Mouse (Mus musculus) stomach, embryonic 16.5 days (tissue): ENCODE data around the gene Dock11. TPM values are rescaled to one million over a fixed set of nuclear protein-coding genes. Genes with fewer than 3 reads are reported as not detected.

Source experiments
- ATAC-seq: fragments of 200-750 bp; cut with Nextera tagmentation; 2 replicates; pipeline ENCODE4 v1.8.0; 2017; ENCODE audit warnings: moderate number of reproducible peaks, moderate TSS enrichment; ENCODE audit not compliant: insufficient read depth, low FRiP score
- H3K27ac ChIP-seq: fragments of 300-500 bp; sonication (generic); 2 replicates; pipeline ENCODE4 v1.5.1; 2014; ENCODE audit warnings: low read length
- H3K27me3 ChIP-seq: fragments of 300-500 bp; sonication (generic); 2 replicates; pipeline ENCODE4 v1.6.1; 2014; ENCODE audit warnings: low read length, control low read depth, mixed read lengths; ENCODE audit not compliant: control insufficient read depth, insufficient read depth
- H3K36me3 ChIP-seq: fragments of 300-500 bp; sonication (generic); 2 replicates; pipeline ENCODE4 v1.6.1; 2014; ENCODE audit warnings: low read length; ENCODE audit not compliant: control insufficient read depth, insufficient read depth
- H3K4me1 ChIP-seq: fragments of 300-500 bp; sonication (generic); 2 replicates; pipeline ENCODE4 v1.6.1; 2014; ENCODE audit warnings: low read length, control low read depth, mixed read lengths; ENCODE audit not compliant: control insufficient read depth, insufficient read depth
- H3K4me2 ChIP-seq: fragments of 300-500 bp; sonication (generic); 2 replicates; pipeline ENCODE4 v1.6.1; 2014; ENCODE audit warnings: low read depth, low read length, mixed read lengths
- H3K4me3 ChIP-seq: fragments of 300-500 bp; sonication (generic); replicated peaks from 2 replicates; pipeline ENCODE4 v1.5.1; 2014; ENCODE audit warnings: mild to moderate bottlenecking, low read length
- H3K9ac ChIP-seq: fragments of 300-500 bp; sonication (generic); 2 replicates; pipeline ENCODE4 v1.6.1; 2014; ENCODE audit warnings: low read length
- H3K9me3 ChIP-seq: fragments of 300-500 bp; sonication (generic); replicated peaks from 2 replicates; pipeline ENCODE4 v1.6.1; 2016; ENCODE audit warnings: low read length, control low read depth; ENCODE audit not compliant: control insufficient read depth
- WGBS: fragments of 180-500 bp; shearing (Covaris S2); extraction: QIAGEN DNeasy Blood & Tissue Kit; methylation state at CpG from one replicate; pipeline ENCODE4 v1.1.7; 2014; 5-methylcytosine and 5-hydroxymethylcytosine counted together
- polyA plus RNA-seq: library from polyadenylated mRNA; unstranded; fragments of >200 nt; fragmentation: Nextera tagmentation; extraction: Ambion mirVana; gene quantifications from 2 replicates; pipeline ENCODE4 v1.2.1, GENCODE M21; 2015

Gene Dock11
- polyA plus RNA-seq, 1 experiment from 2014 or later = 20.7 TPM

GRCm38 (mm10) chrX:36111622-36112421 lies 223.2 kb downstream of the Dock11 start, which contains the start of gene Il13ra1:
Gene Il13ra1 (plus strand): TSS chrX:36112110.
- no peak within 1 kb of the TSS; the same call in 1 of the 2 replicates for H3K27ac ChIP-seq

GRCm38 (mm10) chrX:36112422-36112750 lies 223.8 kb downstream of the Dock11 start:
- Histone ChIP-seq H3K27me3 (no peaks in the 10 kb centered on the region), H3K4me2 (peak overlapping the region; percentile 60), H3K9me3 (no peaks in the 10 kb centered on the region), H3K36me3 (no peaks in the 10 kb centered on the region), H3K9ac (peak overlapping the region; percentile 74), H3K4me1 (no peaks in the 10 kb centered on the region), H3K4me3 (peak overlapping the region; percentile 60), H3K27ac (no peak overlapping the region; the same call in 1 of the 2 replicates)
- WGBS = 17% methylated on average over 9 of the region's 9 CpGs
- ATAC-seq = no peak

More at GRCm38 (mm10) chrX:36111622-36112421, 223.2 kb downstream of the Dock11 start, which contains the start of gene Il13ra1:
- Histone ChIP-seq H3K9ac (peak within 1 kb of the TSS; percentile 74), H3K4me3 (peak within 1 kb of the TSS; percentile 60), H3K4me1 (no peaks in the 10 kb centered on the region), H3K9me3 (no peaks in the 10 kb centered on the region), H3K4me2 (peak within 1 kb of the TSS; percentile 60), H3K27me3 (no peaks in the 10 kb centered on the region), H3K36me3 (no peaks in the 10 kb centered on the region)
- ATAC-seq = peak; percentile 87
- 12% methylated on average over 43 of the region's 51 CpGs for WGBS

- no peak overlapping the region for H3K4me3 ChIP-seq
- WGBS = 76% methylated on average over 4 of the region's 4 CpGs
- no peaks in the 10 kb centered on the region for H3K36me3 ChIP-seq
- no peak overlapping the region for H3K9ac ChIP-seq
- no peak for ATAC-seq
- H3K27me3 ChIP-seq = no peaks in the 10 kb centered on the region
- H3K4me1 ChIP-seq = no peaks in the 10 kb centered on the region
- no peak overlapping the region for H3K4me2 ChIP-seq
- no peak overlapping the region for H3K27ac ChIP-seq
- no peaks in the 10 kb centered on the region for H3K9me3 ChIP-seq
These were observed 226.5 kb downstream of the Dock11 start for GRCm38 (mm10) chrX:36115171-36115570.

Other genes with a start within 250 kb of the Dock11 start
- 36.6 and 36.9 TPM in 2 replicates for gene Il13ra1, start 223.3 kb downstream of the Dock11 start, polyA plus RNA-seq